Mouse (Mus musculus): ENCODE measurements around the gene Reg3g.

DNA sequence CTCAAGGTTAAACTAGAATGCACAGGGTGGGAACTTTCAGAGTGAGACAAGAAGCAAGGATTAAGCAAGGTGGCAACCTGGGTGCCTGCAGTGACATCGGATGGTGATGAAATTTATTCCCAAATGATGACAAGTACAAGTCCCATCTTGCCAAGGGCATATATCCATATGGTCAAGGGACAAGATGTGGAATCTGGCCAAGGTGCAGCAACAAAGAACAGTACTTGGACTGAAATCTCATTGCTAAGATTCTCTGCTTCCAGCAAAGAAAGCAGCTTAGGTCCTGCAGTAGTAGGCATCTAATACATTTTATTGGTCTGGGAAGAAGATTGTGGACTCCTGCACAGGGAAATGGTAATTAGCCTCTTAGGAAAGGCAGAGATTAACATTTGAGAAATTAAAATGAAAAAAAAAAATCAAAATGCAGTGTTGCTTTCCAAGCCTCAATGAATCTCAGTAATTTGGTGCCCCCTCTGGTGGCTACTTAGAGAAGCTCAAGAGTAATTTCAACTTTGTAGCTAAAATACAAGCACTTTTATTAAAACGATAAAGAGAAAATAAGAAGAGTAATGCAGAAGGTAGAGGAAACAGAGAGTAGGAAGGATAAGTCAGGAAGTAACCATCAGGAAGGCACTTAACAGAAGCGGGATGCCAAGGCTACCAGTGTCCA, 47.2 kb upstream of the Reg3g start:
- TF ChIP-seq POLR2A (IDR thresholded peaks at IDR 0.05; ENCODE audit: borderline replicate concordance, extremely low read depth, low read depth, low read length) = no peak
- TF ChIP-seq CTCF (IDR thresholded peaks at IDR 0.05; ENCODE audit: insufficient read depth, low read length) = no peak
